Mouse (Mus musculus) kidney, adult 2 months (tissue): Measurements from ENCODE around the gene Id2. TPM values are rescaled to one million over a fixed set of nuclear protein-coding genes. Genes with fewer than 3 reads are reported as not detected.

Experiments
- DNase-seq: peaks from one replicate; pipeline ENCODE4 v3.0.0; 2021
- H3K27ac ChIP-seq: fragments of 200-500 bp; 2 replicates; pipeline ENCODE4 v1.5.1; 2012; ENCODE audit warnings: low read depth, low read length, control low read depth, inconsistent platforms; ENCODE audit not compliant: insufficient read depth
- H3K27me3 ChIP-seq: fragments of 200-500 bp; replicated peaks from 2 replicates; pipeline ENCODE4 v1.6.1; 2012; ENCODE audit warnings: mild to moderate bottlenecking, moderate library complexity, low read length, inconsistent platforms; ENCODE audit not compliant: control insufficient read depth, insufficient read depth
- H3K36me3 ChIP-seq: fragments of 200-500 bp; 2 replicates; pipeline ENCODE4 v1.6.1; 2012; ENCODE audit warnings: mild to moderate bottlenecking, moderate library complexity, low read length, inconsistent platforms; ENCODE audit not compliant: control insufficient read depth, insufficient read depth
- H3K4me1 ChIP-seq: fragments of 200-500 bp; 2 replicates; pipeline ENCODE4 v1.6.1; 2011; ENCODE audit warnings: low read length; ENCODE audit not compliant: control insufficient read depth, insufficient read depth
- H3K4me3 ChIP-seq: fragments of 200-500 bp; 2 replicates; pipeline ENCODE4 v1.5.1; 2011; ENCODE audit warnings: mild to moderate bottlenecking, low read depth, low read length, control low read depth; ENCODE audit not compliant: insufficient read depth
- CTCF ChIP-seq: fragments of 200-500 bp; conservative IDR thresholded peaks from 2 replicates; pipeline ENCODE4 v1.5.1; 2011; ENCODE audit warnings: low read depth, mild to moderate bottlenecking, control low read depth, low read length, moderate library complexity, mixed read lengths; ENCODE audit not compliant: insufficient read depth, insufficient read length
- POLR2A ChIP-seq: fragments of 200-500 bp; IDR thresholded peaks from one replicate; pipeline ENCODE4 v1.6.1; 2011; ENCODE audit warnings: low read depth, low read length, control low read depth
- WGBS: fragments of 180-500 bp; shearing (Covaris S2); methylation state at CpG from one replicate; pipeline ENCODE4 v1.1.7; 2018; 5-methylcytosine and 5-hydroxymethylcytosine counted together
- polyA plus RNA-seq: library from polyadenylated mRNA; depleted of rRNA; stranded (reverse); fragments of >200 nt; gene quantifications from 2 replicates; pipeline ENCODE4 v1.2.3, GENCODE M21; 2012

Id2 gene
- polyA plus RNA-seq, 1 experiment: 476 TPM

DNA sequence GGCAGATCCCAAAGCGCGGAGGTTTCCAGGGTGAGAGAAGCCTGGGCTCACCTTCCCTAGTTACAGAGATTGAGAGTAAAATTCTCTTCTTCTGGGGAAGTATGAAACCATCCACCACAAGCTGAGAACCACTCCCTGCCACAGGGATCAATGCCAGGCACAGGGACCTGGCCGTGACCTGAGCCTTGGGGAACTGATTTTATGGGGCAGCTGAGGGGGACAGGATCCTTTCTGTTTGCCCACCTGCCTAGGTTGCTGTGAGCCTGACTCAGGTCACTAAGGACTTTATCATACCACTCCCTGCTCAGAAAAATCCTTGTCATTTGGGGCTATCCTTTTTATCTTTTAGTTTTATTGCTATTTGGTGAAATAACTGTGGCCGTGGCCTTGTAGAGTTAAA lies 41.7 kb upstream of the Id2 start:
- DNase-seq: no peak
- Histone ChIP-seq H3K36me3 (no peaks in the 10 kb centered on the region), H3K4me3 (no peak overlapping the region), H3K27ac (no peak overlapping the region), H3K27me3 (no peaks in the 10 kb centered on the region), H3K4me1 (peaks cover 12% of the 10 kb centered on the region; the same call in 1 of the 2 replicates)
- TF ChIP-seq CTCF (no peak), POLR2A (no peak)
- 98% methylated on average over 4 of the region's 4 CpGs for WGBS

DNA sequence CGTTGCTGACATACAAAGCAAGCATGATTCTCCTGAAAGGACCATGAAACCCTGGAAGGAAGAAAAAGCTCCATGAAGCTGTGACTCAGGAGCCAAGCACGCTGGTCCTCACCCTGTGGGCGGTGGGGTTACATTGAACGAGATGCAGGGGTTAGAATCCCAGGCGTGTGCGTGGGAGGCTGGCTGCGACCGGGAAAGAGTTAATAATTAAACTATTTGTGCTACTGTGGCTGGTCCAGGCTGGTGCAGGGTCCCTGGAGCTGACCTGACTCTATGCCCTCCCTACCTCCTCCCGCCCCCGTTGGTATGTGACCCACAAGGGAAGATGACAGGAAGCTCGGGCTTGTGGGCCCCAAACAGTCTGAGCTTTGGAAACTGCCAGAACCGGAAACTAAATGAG lies 35.1 kb upstream of the Id2 start:
- Histone ChIP-seq H3K4me3 (no peak overlapping the region), H3K27me3 (no peaks in the 10 kb centered on the region), H3K36me3 (no peaks in the 10 kb centered on the region), H3K27ac (no peak overlapping the region), H3K4me1 (peaks cover 20% of the 10 kb centered on the region)
- 25% methylated on average over 12 of the region's 12 CpGs for WGBS
- DNase-seq: peak; percentile 78
- TF ChIP-seq POLR2A (no peak), CTCF (no peak)

- Histone ChIP-seq H3K36me3 (no peaks in the 10 kb centered on the region), H3K4me1 (peaks cover 20% of the 10 kb centered on the region), H3K27me3 (no peaks in the 10 kb centered on the region), H3K27ac (no peak overlapping the region), H3K4me3 (no peak overlapping the region)
- 34% methylated on average over 4 of the region's 4 CpGs for WGBS
- peak; percentile 58 for DNase-seq
- TF ChIP-seq POLR2A: no peak
- TF ChIP-seq CTCF: no peak
Observed at GRCm38 (mm10) chr12:25127629-25128028, 30.7 kb upstream of the Id2 start.

DNA sequence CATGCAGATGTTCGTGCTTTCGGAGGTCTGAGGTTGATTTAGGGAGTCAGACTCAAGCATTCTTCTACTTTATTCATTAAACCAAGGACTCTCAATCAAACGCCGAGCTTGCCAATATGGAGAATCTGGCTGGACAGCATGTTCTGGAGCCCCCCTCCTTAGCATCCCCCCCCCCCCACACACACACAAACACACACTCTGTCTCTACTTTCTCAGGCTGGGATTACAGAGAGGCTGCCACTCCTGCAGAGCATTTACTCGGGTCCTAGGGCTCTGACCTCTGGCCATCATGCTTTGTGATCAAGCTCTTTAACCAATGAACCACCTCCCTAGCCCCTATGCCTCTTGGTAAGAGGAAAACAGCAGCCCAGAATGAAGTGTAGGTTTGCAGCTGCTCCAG lies 29.3 kb upstream of the Id2 start:
- TF ChIP-seq POLR2A: no peak
- TF ChIP-seq CTCF: no peak
- no peak overlapping the region for H3K4me3 ChIP-seq
- no peaks in the 10 kb centered on the region for H3K36me3 ChIP-seq
- peaks cover 8% of the 10 kb centered on the region; the same call in 1 of the 2 replicates for H3K4me1 ChIP-seq
- H3K27ac ChIP-seq: no peak overlapping the region
- no peak for DNase-seq
- no peaks in the 10 kb centered on the region for H3K27me3 ChIP-seq
- WGBS: 68% methylated on average over 5 of the region's 5 CpGs

DNA sequence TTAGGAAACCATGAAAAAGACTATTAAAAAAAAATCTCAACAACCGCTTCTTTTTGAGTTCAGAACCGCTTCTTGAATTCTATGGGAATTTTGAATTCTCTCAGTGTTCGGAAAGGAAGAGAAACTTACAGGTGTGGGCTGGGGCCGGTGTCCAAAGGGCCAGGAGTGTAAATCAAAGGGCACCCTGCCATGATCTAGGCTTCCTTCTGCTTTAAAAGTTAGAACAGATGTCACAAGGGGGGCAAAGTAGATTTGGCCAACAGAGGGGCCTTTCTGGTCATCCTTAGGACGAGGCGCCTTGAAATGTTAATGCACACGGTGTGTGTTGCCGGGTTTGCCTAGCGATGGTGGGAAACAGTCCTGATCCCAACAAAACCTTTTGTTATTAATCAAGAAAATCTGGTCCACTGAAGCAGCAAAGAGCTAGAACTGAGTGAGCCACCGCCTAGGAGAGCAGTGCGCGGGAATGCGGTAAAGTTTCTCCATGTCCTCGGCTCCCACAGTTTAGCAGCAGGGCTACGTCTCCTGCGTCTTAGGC lies 28.4 kb upstream of the Id2 start:
- Histone ChIP-seq H3K27ac (no peak overlapping the region), H3K4me1 (peaks cover 8% of the 10 kb centered on the region; the same call in 1 of the 2 replicates), H3K27me3 (no peaks in the 10 kb centered on the region), H3K36me3 (no peaks in the 10 kb centered on the region), H3K4me3 (no peak overlapping the region)
- TF ChIP-seq CTCF (no peak), POLR2A (no peak)
- 90% methylated on average over 16 of the region's 16 CpGs for WGBS
- no peak for DNase-seq

GRCm38 (mm10) chr12:25124431-25125238 lies 27.7 kb upstream of the Id2 start:
- no peak for DNase-seq
- H3K4me1 ChIP-seq: peaks cover 8% of the 10 kb centered on the region; the same call in 1 of the 2 replicates
- TF ChIP-seq CTCF (no peak), POLR2A (no peak)
- H3K36me3 ChIP-seq: no peaks in the 10 kb centered on the region
- no peaks in the 10 kb centered on the region for H3K27me3 ChIP-seq
- WGBS: 74% methylated on average over 19 of the region's 19 CpGs
- H3K4me3 ChIP-seq: no peak overlapping the region
- H3K27ac ChIP-seq: no peak overlapping the region

DNA sequence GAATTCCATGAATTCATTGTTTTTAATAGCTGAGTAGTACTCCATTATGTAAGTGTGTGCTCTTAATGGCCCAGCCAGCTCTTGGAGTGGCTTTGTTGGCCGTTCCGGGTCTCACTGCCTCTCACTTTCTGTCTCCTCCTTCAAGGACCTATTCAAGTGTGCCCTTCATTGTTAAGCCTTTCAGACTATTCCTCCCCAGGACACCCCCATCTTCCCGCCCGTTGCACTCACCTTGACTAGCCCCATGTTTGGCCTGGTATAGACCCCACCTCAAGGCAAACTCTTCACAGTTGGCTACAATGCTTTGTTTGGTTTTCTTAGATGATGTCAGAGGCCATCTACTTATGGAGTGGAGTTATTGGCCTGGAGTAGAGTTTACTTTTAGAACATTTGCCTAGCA lies 23.8 kb upstream of the Id2 start:
- no peak overlapping the region for H3K4me3 ChIP-seq
- H3K4me1 ChIP-seq: 0 out of 2 replicates have a peak, but pooled peaks cover 2% of the 10 kb centered on the region
- no peaks in the 10 kb centered on the region for H3K36me3 ChIP-seq
- no peak overlapping the region for H3K27ac ChIP-seq
- no peaks in the 10 kb centered on the region for H3K27me3 ChIP-seq
- TF ChIP-seq CTCF: no peak
- no peak for TF ChIP-seq POLR2A
- 98% methylated on average over 4 of the region's 4 CpGs for WGBS
- DNase-seq: no peak
